Mouse (Mus musculus) liver, embryonic 11.5 days (tissue): ENCODE results near the gene I0C0044D17Rik. TPM values are rescaled to one million over a fixed set of nuclear protein-coding genes. Genes with fewer than 3 reads are reported as not detected.

Experiments used
- ATAC-seq: fragments of 200-750 bp; cut with Nextera tagmentation; replicated peaks from 2 replicates; pipeline ENCODE4 v1.8.0; 2017; ENCODE audit warnings: moderate number of reproducible peaks, mild to moderate bottlenecking, moderate TSS enrichment, moderate library complexity; ENCODE audit not compliant: low FRiP score
- DNase-seq: peaks from one replicate; pipeline ENCODE4 v3.0.0-alpha.2; 2017; ENCODE audit warnings: low spot score
- H3K27ac ChIP-seq: fragments of 300-500 bp; sonication (generic); 2 replicates; pipeline ENCODE4 v1.5.1; 2014; ENCODE audit warnings: mild to moderate bottlenecking, low read depth, low read length, control low read depth
- H3K27me3 ChIP-seq: fragments of 300-500 bp; sonication (generic); replicated peaks from 2 replicates; pipeline ENCODE4 v1.6.1; 2014; ENCODE audit warnings: low read length, mixed read lengths; ENCODE audit not compliant: control insufficient read depth, insufficient read depth
- H3K36me3 ChIP-seq: fragments of 300-500 bp; sonication (generic); 2 replicates; pipeline ENCODE4 v1.6.1; 2014; ENCODE audit warnings: mild to moderate bottlenecking, low read length, moderate library complexity, mixed read lengths; ENCODE audit not compliant: control insufficient read depth, insufficient read depth
- H3K4me1 ChIP-seq: fragments of 300-500 bp; sonication (generic); replicated peaks from 2 replicates; pipeline ENCODE4 v1.6.1; 2014; ENCODE audit warnings: low read length, mixed read lengths; ENCODE audit not compliant: control insufficient read depth, insufficient read depth
- H3K4me2 ChIP-seq: fragments of 300-500 bp; sonication (generic); 2 replicates; pipeline ENCODE4 v1.6.1; 2014; ENCODE audit warnings: mild to moderate bottlenecking, control low read depth, moderate library complexity
- H3K4me3 ChIP-seq: fragments of 300-500 bp; sonication (generic); 2 replicates; pipeline ENCODE4 v1.5.1; 2014; ENCODE audit warnings: low read depth, low read length, control low read depth
- H3K9ac ChIP-seq: fragments of 300-500 bp; sonication (generic); 2 replicates; pipeline ENCODE4 v1.6.1; 2014; ENCODE audit warnings: low read depth, low read length, control low read depth
- H3K9me3 ChIP-seq: fragments of 300-500 bp; sonication (generic); 2 replicates; pipeline ENCODE4 v1.6.1; 2016; ENCODE audit warnings: low read length, inconsistent platforms, mixed read lengths; ENCODE audit not compliant: control insufficient read depth
- WGBS: fragments of 180-500 bp; shearing (Covaris S2); extraction: QIAGEN DNeasy Blood & Tissue Kit; methylation state at CpG from one replicate; pipeline ENCODE4 v1.1.7; 2014; 5-methylcytosine and 5-hydroxymethylcytosine counted together
- polyA plus RNA-seq: library from polyadenylated mRNA; unstranded; fragments of >200 nt; fragmentation: Nextera tagmentation; extraction: Ambion mirVana; gene quantifications from 2 replicates; pipeline ENCODE4 v1.2.1, GENCODE M21; 2014

The I0C0044D17Rik gene
- polyA plus RNA-seq, 1 experiment from 2014 or later = not detected

DNA sequence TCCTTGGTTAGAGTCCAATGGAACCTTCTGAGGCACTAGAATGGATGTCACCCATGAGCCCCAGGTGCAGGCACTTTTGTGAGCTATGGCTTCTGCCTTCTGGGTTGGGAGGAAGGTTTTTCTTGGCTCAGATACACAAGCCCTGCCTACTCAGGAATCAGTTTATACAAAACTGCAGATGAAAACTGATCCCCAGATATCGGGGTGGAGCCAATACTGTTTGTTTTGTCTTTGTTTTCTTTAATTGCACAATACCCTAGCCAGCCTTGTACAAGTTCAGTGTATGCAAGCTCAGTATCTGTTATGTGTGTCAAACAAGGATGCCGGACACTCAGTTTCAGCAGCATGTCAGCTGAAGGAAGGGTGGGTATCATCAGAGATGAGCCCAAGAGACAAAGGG is 28.4 kb downstream of the I0C0044D17Rik start:
- no peak overlapping the region for H3K27ac ChIP-seq
- no peak overlapping the region for H3K9ac ChIP-seq
- no peak overlapping the region for H3K4me2 ChIP-seq
- no peaks in the 10 kb centered on the region for H3K36me3 ChIP-seq
- no peak for ATAC-seq
- H3K27me3 ChIP-seq = no peaks in the 10 kb centered on the region
- 73% methylated on average over 2 of the region's 2 CpGs for WGBS
- DNase-seq = no peak
- no peaks in the 10 kb centered on the region for H3K4me1 ChIP-seq
- H3K9me3 ChIP-seq = no peaks in the 10 kb centered on the region
- no peak overlapping the region for H3K4me3 ChIP-seq

DNA sequence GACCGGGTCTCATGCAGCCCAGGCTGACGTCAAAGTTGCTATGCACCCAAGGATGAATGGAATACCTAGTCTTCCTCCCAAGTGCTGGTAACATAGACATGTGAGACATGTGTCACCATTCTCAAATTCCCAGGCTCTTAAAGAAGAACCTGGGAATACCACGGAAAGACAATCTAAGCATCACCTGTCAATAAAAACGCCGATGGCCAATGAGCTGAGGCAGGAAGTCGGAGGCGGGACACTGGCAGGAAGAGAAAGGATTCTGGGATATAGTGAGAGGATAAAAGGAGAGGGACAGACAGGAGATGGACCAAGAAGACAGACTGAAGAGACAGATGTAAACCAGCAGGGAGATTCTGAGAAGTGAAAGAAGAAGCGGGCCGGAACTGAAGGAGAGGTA is 30.2 kb downstream of the I0C0044D17Rik start:
- no peaks in the 10 kb centered on the region for H3K27me3 ChIP-seq
- ATAC-seq = no peak
- 91% methylated on average over 9 of the region's 9 CpGs for WGBS

DNA sequence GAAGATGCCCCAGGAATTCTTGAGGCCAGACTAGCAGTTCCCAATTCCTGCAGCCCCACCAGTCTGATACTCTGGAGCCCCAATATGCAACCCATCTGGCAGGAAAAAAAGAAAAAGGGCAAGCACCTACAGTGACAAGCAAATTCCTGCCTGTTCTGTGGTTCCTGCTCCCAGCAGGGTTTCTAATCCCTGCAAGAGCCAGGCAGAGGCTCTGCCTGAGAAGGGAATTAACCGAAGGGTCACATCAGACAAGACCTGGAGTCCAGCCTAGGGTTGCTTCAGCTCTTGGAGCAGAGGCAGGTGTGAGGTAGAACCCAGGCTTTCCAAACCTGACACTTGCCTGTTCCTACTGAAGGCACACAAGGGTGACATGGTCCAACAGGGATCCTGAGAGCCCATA is 32.9 kb downstream of the I0C0044D17Rik start:
- Histone ChIP-seq H3K4me1 (0 out of 2 replicates have a peak, but pooled peaks cover 2% of the 10 kb centered on the region), H3K9me3 (no peaks in the 10 kb centered on the region), H3K4me2 (no peak overlapping the region), H3K4me3 (no peak overlapping the region), H3K27ac (no peak overlapping the region), H3K27me3 (no peaks in the 10 kb centered on the region), H3K9ac (no peak overlapping the region), H3K36me3 (no peaks in the 10 kb centered on the region)
- WGBS = 48% methylated on average over 1 of the region's 1 CpGs
- DNase-seq (no peak), ATAC-seq (no peak)

More for the DNA sequence above, 30.2 kb downstream of the I0C0044D17Rik start:
- Histone ChIP-seq H3K36me3 (no peaks in the 10 kb centered on the region), H3K4me1 (0 out of 2 replicates have a peak, but pooled peaks cover 2% of the 10 kb centered on the region), H3K27ac (no peak overlapping the region), H3K9me3 (no peaks in the 10 kb centered on the region), H3K9ac (no peak overlapping the region), H3K4me2 (no peak overlapping the region), H3K4me3 (no peak overlapping the region)
- DNase-seq = no peak

DNA sequence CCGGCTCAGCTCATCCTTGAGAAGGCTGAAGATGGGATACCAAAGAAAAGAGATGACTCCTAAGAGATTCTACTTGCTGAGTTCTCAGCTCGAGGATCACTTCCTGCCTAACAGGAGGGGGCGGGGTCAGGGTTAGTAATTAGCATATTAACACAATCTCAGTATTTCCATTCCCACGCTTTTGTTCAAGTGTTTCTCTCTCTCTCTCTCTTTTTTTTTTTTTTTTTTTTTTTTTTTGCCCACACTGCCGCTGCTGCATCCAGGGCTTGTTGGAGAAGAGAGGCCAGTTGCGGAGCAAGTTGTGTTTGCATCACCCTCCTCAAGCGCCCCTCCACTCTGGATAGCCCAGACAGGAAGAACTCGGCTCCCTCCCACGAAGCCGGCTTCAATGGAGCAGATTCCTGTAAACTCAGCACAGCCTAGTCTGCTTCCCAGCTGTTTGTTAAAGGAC is 33.8 kb downstream of the I0C0044D17Rik start:
- Histone ChIP-seq H3K27me3 (no peaks in the 10 kb centered on the region), H3K36me3 (no peaks in the 10 kb centered on the region), H3K9ac (no peak overlapping the region), H3K4me3 (no peak overlapping the region; the same call in 1 of the 2 replicates), H3K4me2 (peak overlapping the region; percentile 36), H3K9me3 (no peaks in the 10 kb centered on the region), H3K27ac (no peak overlapping the region), H3K4me1 (0 out of 2 replicates have a peak, but pooled peaks cover 2% of the 10 kb centered on the region)
- ATAC-seq (no peak), DNase-seq (no peak)
- WGBS = 4% methylated on average over 10 of the region's 10 CpGs

DNA sequence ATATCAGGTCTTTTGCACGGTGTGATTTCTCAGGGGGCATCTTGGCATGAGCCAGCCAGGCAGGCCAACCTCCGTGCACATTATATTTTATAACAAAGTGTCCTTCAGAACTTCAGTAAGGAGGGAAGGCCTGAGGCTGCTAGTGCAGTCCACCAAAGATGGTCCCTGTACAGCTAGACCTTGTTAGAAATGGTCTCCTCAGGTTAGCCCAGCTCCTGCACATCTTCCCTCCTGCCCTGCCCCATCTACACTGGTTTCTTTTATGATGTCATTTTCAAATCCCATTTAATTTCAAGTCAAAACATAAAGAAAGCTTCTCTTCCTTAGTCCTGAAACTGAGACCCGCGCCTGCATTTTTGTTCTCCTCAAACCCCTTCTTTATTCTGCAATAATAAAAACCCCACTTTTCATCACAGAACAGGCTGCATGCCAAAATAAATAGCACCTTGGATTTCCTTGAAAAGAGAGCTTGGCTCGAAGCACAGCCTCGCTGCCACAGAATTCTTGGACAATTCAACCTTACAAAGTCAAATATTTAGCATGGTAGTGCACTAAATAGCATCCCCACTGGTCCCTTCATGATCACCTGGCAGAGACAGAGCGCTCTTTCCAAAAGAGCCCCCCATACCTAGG is 34.4 kb downstream of the I0C0044D17Rik start:
- Histone ChIP-seq H3K4me2 (peak overlapping the region; percentile 36), H3K27ac (no peak overlapping the region), H3K9me3 (no peaks in the 10 kb centered on the region), H3K9ac (no peak overlapping the region), H3K36me3 (no peaks in the 10 kb centered on the region), H3K4me1 (0 out of 2 replicates have a peak, but pooled peaks cover 2% of the 10 kb centered on the region), H3K4me3 (no peak overlapping the region), H3K27me3 (no peaks in the 10 kb centered on the region)
- DNase-seq (no peak), ATAC-seq (no peak)
- WGBS = 78% methylated on average over 7 of the region's 7 CpGs

DNA sequence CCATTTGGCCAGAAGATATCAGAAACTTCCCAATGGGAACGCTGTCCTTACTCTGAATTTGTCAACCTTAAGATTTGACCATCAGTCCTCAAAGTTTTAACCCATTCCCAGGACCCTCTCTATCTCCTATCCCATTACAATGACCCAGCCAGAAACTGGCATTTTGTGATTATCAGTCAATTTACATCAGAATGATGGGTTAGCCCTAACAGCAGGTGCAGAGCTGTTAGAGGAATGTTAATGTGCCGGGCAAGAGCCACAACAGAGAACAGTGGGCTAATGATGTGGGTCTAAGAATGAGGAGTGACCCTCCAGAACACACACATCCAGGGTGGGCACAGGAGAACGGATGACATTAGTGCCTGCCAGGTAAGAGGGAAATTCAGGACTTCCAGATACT is 37.4 kb downstream of the I0C0044D17Rik start:
- no peak overlapping the region for H3K27ac ChIP-seq
- H3K9ac ChIP-seq = no peak overlapping the region
- no peaks in the 10 kb centered on the region for H3K9me3 ChIP-seq
- no peaks in the 10 kb centered on the region for H3K36me3 ChIP-seq
- H3K4me2 ChIP-seq = no peak overlapping the region
- H3K27me3 ChIP-seq = no peaks in the 10 kb centered on the region
- 38% methylated on average over 3 of the region's 3 CpGs for WGBS
- DNase-seq = no peak
- ATAC-seq = no peak
- H3K4me1 ChIP-seq = 0 out of 2 replicates have a peak, but pooled peaks cover 2% of the 10 kb centered on the region
- no peak overlapping the region for H3K4me3 ChIP-seq

DNA sequence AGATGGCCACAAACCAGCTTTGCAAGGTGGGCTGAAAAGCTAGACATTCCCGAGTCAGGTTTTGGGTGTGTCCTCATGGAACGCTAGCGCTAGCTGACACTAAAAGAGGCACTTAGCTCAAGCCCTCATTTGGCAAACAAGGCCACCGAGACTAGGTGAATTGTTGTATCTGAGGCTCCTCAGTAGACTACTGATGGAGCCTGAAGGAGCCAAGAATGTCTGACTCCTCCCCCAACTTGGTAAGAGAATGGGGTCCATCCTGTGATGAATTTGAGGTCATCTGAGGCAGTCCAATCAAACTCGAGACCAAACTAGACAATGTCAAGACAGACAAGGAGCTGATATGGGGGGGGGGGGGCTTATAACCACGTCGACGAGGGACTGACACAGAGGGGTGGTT is 37.8 kb downstream of the I0C0044D17Rik start:
- Histone ChIP-seq H3K36me3 (no peaks in the 10 kb centered on the region), H3K27ac (no peak overlapping the region), H3K9me3 (no peaks in the 10 kb centered on the region), H3K4me3 (no peak overlapping the region), H3K4me2 (no peak overlapping the region), H3K9ac (no peak overlapping the region), H3K27me3 (no peaks in the 10 kb centered on the region), H3K4me1 (0 out of 2 replicates have a peak, but pooled peaks cover 2% of the 10 kb centered on the region)
- ATAC-seq = no peak
- WGBS = 33% methylated on average over 8 of the region's 8 CpGs
- DNase-seq = no peak

DNA sequence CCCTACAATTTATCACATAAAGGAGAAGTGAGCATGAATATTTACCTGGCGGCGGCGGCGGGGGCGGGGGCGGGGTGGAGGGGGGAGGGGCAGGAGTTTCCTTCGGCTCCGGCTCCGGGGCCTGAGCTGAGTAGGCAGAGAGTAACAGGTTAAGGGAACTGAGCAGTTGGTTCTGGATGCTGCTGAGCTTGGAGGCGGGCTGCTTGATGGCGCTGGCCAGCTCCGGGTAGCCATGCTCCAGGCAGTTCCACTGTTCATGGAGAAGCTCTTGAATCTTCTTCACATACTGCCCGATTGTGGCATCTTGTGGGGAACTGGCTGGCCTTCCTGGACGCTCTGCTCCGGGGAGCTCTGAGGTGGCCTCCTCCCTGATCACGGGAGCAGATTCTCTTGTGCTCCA is 45.4 kb downstream of the I0C0044D17Rik start:
- Histone ChIP-seq H3K9me3 (no peaks in the 10 kb centered on the region), H3K9ac (no peak overlapping the region), H3K36me3 (no peaks in the 10 kb centered on the region), H3K4me3 (no peak overlapping the region), H3K4me2 (0 out of 2 replicates have a peak overlapping the region, but pooled peaks have one; percentile 17), H3K4me1 (no peaks in the 10 kb centered on the region), H3K27ac (no peak overlapping the region), H3K27me3 (peaks cover 9% of the 10 kb centered on the region)
- DNase-seq = no peak
- no peak for ATAC-seq
- 11% methylated on average over 16 of the region's 16 CpGs for WGBS

DNA sequence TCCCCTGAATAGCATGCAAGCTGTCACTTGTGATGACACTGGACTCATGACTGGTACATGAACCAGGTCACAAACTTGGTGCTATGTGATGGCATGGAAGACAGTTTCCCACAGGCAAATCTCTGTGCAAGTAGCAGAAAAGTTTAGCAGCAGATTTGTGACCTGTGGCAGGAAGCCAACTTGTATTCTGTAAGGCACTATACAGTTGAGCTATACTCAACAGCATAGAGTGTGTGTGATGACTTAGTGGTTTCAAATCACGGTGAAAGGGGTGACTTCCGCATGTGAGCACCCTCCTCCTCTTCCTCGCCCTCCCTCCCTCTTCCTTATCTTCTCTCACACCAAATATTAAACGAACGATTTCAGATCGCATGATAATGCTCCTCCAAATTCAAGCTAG is 46.2 kb downstream of the I0C0044D17Rik start:
- Histone ChIP-seq H3K27me3 (peaks cover 9% of the 10 kb centered on the region), H3K36me3 (no peaks in the 10 kb centered on the region), H3K9ac (no peak overlapping the region), H3K27ac (no peak overlapping the region), H3K4me2 (no peak overlapping the region), H3K4me3 (no peak overlapping the region), H3K9me3 (no peaks in the 10 kb centered on the region), H3K4me1 (no peaks in the 10 kb centered on the region)
- WGBS = 77% methylated on average over 6 of the region's 6 CpGs
- ATAC-seq (no peak), DNase-seq (no peak)
